Mouse (Mus musculus): ENCODE measurements around the gene Phkb. TPM values are rescaled to one million over a fixed set of nuclear protein-coding genes. Genes with fewer than 3 reads are reported as not detected.

The Phkb gene
- polyA plus RNA-seq, 1 experiment from 2014 or later, result 39.5 TPM

Other genes starting within 250 kb of the Phkb start
- 53.3 and 58.7 TPM in 2 replicates for gene Neto2, start 140.0 kb upstream of the Phkb start, polyA plus RNA-seq (2015; fragmentation: Nextera tagmentation; extraction: Ambion mirVana)
- 188 and 193 TPM in 2 replicates for gene Itfg1, start within 50 bp of the Phkb start, polyA plus RNA-seq (2015; fragmentation: Nextera tagmentation; extraction: Ambion mirVana)

Measured in hindbrain, embryonic 15.5 days (tissue).